Mouse (Mus musculus) kidney, embryonic 14.5 days (tissue): ENCODE measurements at regions not wholly inside any gene's neighbourhood (a gene's known extent, or its start where the extent isn't known, plus 50 kb on each side); places are given as distances from the start of the nearest gene placed in this dataset.

Experiments used
- ATAC-seq: fragments of 200-750 bp; cut with Nextera tagmentation; 2 replicates; pipeline ENCODE4 v1.8.0; 2017; ENCODE audit warnings: moderate number of reproducible peaks, mild to moderate bottlenecking, moderate TSS enrichment, moderate library complexity; ENCODE audit not compliant: low FRiP score, low TSS enrichment
- H3K27ac ChIP-seq: fragments of 300-500 bp; sonication (generic); 2 replicates; pipeline ENCODE4 v1.5.1; 2014; ENCODE audit warnings: low read depth, mild to moderate bottlenecking, low read length, moderate library complexity, mixed read lengths
- H3K27me3 ChIP-seq: fragments of 300-500 bp; sonication (generic); 2 replicates; pipeline ENCODE4 v1.6.1; 2014; ENCODE audit warnings: mild to moderate bottlenecking, low read length; ENCODE audit not compliant: control insufficient read depth, insufficient read depth
- H3K36me3 ChIP-seq: fragments of 300-500 bp; sonication (generic); 2 replicates; pipeline ENCODE4 v1.6.1; 2014; ENCODE audit warnings: low read length, mixed read lengths; ENCODE audit not compliant: control insufficient read depth, insufficient read depth
- H3K4me1 ChIP-seq: fragments of 300-500 bp; sonication (generic); 2 replicates; pipeline ENCODE4 v1.6.1; 2014; ENCODE audit warnings: low read length, mixed read lengths; ENCODE audit not compliant: control insufficient read depth, insufficient read depth
- H3K4me2 ChIP-seq: fragments of 300-500 bp; sonication (generic); replicated peaks from 2 replicates; pipeline ENCODE4 v1.6.1; 2014; ENCODE audit warnings: low read depth, mild to moderate bottlenecking, low read length
- H3K4me3 ChIP-seq: fragments of 300-500 bp; sonication (generic); 2 replicates; pipeline ENCODE4 v1.5.1; 2014; ENCODE audit warnings: mild to moderate bottlenecking, low read length
- H3K9ac ChIP-seq: fragments of 300-500 bp; sonication (generic); 2 replicates; pipeline ENCODE4 v1.6.1; 2014; ENCODE audit warnings: low read depth, mild to moderate bottlenecking, low read length, moderate library complexity
- H3K9me3 ChIP-seq: fragments of 300-500 bp; sonication (generic); 2 replicates; pipeline ENCODE4 v1.6.1; 2016; ENCODE audit warnings: low read length; ENCODE audit not compliant: control insufficient read depth
- WGBS: fragments of 180-500 bp; shearing (Covaris S2); extraction: QIAGEN DNeasy Blood & Tissue Kit; methylation state at CpG from one replicate; pipeline ENCODE4 v1.1.7; 2014; 5-methylcytosine and 5-hydroxymethylcytosine counted together

- Histone ChIP-seq H3K4me3 (no peak overlapping the region), H3K36me3 (no peaks in the 10 kb centered on the region), H3K9ac (no peak overlapping the region), H3K27me3 (no peaks in the 10 kb centered on the region), H3K4me1 (no peaks in the 10 kb centered on the region), H3K4me2 (no peak overlapping the region), H3K9me3 (no peaks in the 10 kb centered on the region), H3K27ac (no peak overlapping the region)
- WGBS, result 62% methylated on average over 13 of the region's 13 CpGs
- ATAC-seq, result no peak
Observed at GRCm38 (mm10) chr4:48725660-48726348, 62.5 kb downstream of the Cavin4 start.

DNA sequence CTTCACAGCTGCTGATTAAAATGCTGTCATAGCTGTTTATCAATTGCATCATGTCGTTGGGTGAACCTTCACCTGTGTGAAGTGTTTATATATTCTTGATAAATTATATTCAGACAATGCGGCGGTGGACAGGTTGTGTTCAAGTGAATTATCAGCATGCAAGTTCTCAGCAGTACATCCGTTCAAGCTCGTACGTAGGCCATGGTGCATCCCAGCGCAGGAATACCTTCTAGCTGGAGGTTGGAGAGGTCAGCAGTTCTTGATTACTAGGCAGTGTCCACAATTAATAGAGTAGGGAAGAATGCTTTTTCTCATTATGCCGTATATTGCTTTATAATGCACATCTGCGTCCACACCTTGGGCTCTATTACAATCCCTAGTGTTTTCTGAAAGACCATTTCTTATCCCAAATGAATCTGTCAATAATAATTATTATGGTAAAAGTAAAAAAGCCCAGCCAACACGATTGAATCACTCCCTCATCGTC lies 63.1 kb downstream of the Cavin4 start:
- Histone ChIP-seq H3K9ac (no peak overlapping the region), H3K4me2 (no peak overlapping the region), H3K9me3 (no peaks in the 10 kb centered on the region), H3K27ac (no peak overlapping the region), H3K36me3 (no peaks in the 10 kb centered on the region), H3K27me3 (no peaks in the 10 kb centered on the region), H3K4me3 (no peak overlapping the region), H3K4me1 (no peaks in the 10 kb centered on the region)
- ATAC-seq, result no peak
- WGBS, result 86% methylated on average over 11 of the region's 11 CpGs

DNA sequence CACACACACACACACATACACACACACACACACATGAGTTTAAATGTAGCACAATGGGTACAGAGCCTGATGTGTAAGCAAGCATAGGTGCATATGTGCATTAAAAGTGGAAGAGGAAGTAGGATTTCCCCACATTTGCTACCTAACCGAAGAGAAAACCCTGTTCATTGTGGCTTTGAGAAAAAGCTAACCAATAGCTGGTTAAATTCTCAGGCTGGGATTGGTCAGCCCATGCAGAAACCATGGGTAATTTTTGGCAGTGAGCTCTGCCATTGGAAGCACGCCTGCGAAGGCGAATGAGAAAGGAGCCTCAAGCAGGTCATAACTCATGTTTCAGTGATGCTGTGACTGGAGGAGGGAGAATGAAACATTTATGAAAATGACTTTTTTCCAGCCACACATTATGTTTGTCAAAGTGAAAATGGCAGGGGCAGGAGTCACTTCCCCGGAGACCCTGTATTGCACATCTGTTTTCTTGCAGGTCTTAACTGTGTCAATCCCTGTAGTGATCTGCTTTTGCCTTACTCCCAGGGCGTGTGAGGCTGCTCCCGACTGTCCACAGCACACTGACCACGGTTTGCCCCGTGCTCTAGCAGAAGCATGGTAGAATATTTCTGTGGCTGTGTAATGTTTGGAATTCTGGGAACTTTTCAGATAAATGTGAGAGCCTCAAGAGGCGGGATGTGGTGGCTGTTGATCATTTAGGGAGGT lies 71.7 kb downstream of the Cavin4 start:
- H3K27me3 ChIP-seq, result no peaks in the 10 kb centered on the region
- no peak overlapping the region for H3K27ac ChIP-seq
- no peaks in the 10 kb centered on the region for H3K4me1 ChIP-seq
- H3K4me2 ChIP-seq, result no peak overlapping the region
- no peaks in the 10 kb centered on the region for H3K9me3 ChIP-seq
- 63% methylated on average over 10 of the region's 10 CpGs for WGBS
- no peak for ATAC-seq
- no peak overlapping the region for H3K9ac ChIP-seq
- H3K4me3 ChIP-seq, result no peak overlapping the region
- no peaks in the 10 kb centered on the region for H3K36me3 ChIP-seq

DNA sequence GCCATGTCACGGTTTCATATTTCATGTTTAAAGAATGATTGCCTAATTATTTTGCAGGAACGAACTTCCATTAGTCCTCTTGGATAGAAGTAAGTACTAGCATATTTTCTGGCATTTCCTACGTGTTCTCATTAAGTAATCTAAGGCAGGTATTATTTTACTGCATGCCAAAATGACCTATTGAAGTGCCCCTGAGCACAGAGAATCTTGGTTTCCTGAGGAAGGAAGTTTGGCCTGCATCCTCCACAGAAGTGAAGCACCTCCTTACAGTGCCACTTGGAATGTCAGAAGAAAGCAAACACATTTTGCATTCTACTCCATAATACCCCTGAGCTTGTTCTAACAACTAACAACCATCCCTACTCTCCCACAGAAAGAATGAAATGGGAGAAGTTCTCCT lies 82.9 kb downstream of the Cavin4 start:
- H3K4me3 ChIP-seq, result no peak overlapping the region
- H3K4me1 ChIP-seq, result no peaks in the 10 kb centered on the region
- WGBS, result 61% methylated on average over 3 of the region's 3 CpGs
- no peak overlapping the region for H3K4me2 ChIP-seq
- no peaks in the 10 kb centered on the region for H3K36me3 ChIP-seq
- H3K27ac ChIP-seq, result no peak overlapping the region; the same call in 1 of the 2 replicates
- H3K9ac ChIP-seq, result no peak overlapping the region
- ATAC-seq, result no peak; the same call in 1 of the 2 replicates
- H3K27me3 ChIP-seq, result no peaks in the 10 kb centered on the region
- H3K9me3 ChIP-seq, result no peaks in the 10 kb centered on the region

GRCm38 (mm10) chr4:48749566-48749965 lies 86.3 kb downstream of the Cavin4 start:
- Histone ChIP-seq H3K4me3 (no peak overlapping the region), H3K9me3 (no peaks in the 10 kb centered on the region), H3K36me3 (no peaks in the 10 kb centered on the region), H3K9ac (no peak overlapping the region), H3K4me1 (no peaks in the 10 kb centered on the region), H3K4me2 (no peak overlapping the region), H3K27ac (no peak overlapping the region), H3K27me3 (no peaks in the 10 kb centered on the region)
- 92% methylated on average over 7 of the region's 7 CpGs for WGBS
- ATAC-seq, result no peak

- ATAC-seq, result no peak
- no peak overlapping the region for H3K9ac ChIP-seq
- 78% methylated on average over 5 of the region's 5 CpGs for WGBS
Observed at GRCm38 (mm10) chr4:48750087-48750486, 86.8 kb downstream of the Cavin4 start.

DNA sequence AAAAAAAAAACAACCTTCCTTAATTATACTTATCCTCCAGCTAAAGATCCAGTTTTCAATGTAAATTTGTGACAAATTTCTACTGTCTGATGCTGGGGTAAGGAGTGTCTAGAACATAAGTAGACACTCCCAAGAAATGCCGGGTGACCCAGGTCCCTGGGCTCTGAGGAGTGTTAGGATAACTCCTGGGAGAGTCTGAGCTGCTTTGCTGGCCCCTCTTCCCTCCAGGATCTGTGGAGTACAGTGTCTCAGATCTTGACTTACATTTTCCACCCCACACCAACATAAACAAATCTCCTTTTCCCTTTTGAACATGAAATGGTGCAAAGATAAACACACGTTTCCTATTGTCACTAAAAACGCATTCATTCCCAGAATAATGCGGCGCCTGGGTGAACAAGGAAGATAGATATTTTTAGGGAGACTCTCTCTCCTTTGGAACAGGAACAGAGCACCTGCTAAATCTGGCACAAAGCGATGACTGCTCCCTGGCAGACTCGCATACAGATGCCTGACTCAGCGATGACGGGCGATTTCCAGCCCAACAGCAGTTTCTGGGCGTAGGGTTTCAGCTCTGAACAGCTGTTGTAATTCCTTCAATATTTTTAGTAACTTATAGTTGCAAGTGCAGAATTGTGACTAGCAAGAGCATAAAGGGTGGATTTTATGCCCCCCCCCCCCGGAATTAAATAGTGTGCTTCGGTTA lies 91.3 kb downstream of the Cavin4 start:
- Histone ChIP-seq H3K9ac (no peak overlapping the region), H3K4me1 (no peaks in the 10 kb centered on the region), H3K36me3 (no peaks in the 10 kb centered on the region), H3K9me3 (no peaks in the 10 kb centered on the region), H3K4me2 (no peak overlapping the region), H3K27me3 (no peaks in the 10 kb centered on the region), H3K4me3 (no peak overlapping the region), H3K27ac (no peak overlapping the region)
- WGBS, result 64% methylated on average over 13 of the region's 13 CpGs
- no peak for ATAC-seq

More at GRCm38 (mm10) chr4:48750087-48750486, 86.8 kb downstream of the Cavin4 start:
- Histone ChIP-seq H3K27me3 (no peaks in the 10 kb centered on the region), H3K36me3 (no peaks in the 10 kb centered on the region), H3K4me1 (no peaks in the 10 kb centered on the region), H3K9me3 (no peaks in the 10 kb centered on the region), H3K27ac (no peak overlapping the region), H3K4me3 (no peak overlapping the region), H3K4me2 (no peak overlapping the region)

- H3K9ac ChIP-seq, result no peak overlapping the region
- H3K27ac ChIP-seq, result no peak overlapping the region
- H3K36me3 ChIP-seq, result no peaks in the 10 kb centered on the region
- H3K27me3 ChIP-seq, result no peaks in the 10 kb centered on the region
- H3K4me2 ChIP-seq, result no peak overlapping the region
- no peak for ATAC-seq
- WGBS, result 75% methylated on average over 8 of the region's 8 CpGs
- no peaks in the 10 kb centered on the region for H3K4me1 ChIP-seq
- H3K4me3 ChIP-seq, result no peak overlapping the region
- no peaks in the 10 kb centered on the region for H3K9me3 ChIP-seq
Observed at GRCm38 (mm10) chr4:48760625-48761024, 97.3 kb downstream of the Cavin4 start.

GRCm38 (mm10) chr4:48766458-48766857 lies 103.1 kb downstream of the Cavin4 start:
- no peaks in the 10 kb centered on the region for H3K9me3 ChIP-seq
- no peak overlapping the region for H3K27ac ChIP-seq
- no peak overlapping the region for H3K9ac ChIP-seq
- no peak overlapping the region for H3K4me3 ChIP-seq
- H3K4me2 ChIP-seq, result no peak overlapping the region
- H3K27me3 ChIP-seq, result no peaks in the 10 kb centered on the region
- H3K4me1 ChIP-seq, result no peaks in the 10 kb centered on the region
- no peak for ATAC-seq
- WGBS, result 85% methylated on average over 1 of the region's 1 CpGs
- H3K36me3 ChIP-seq, result no peaks in the 10 kb centered on the region
